Mouse (Mus musculus) heart, embryonic 11.5 days (tissue): Measurements from ENCODE around the gene Mgll. TPM values are rescaled to one million over a fixed set of nuclear protein-coding genes. Genes with fewer than 3 reads are reported as not detected.

Experiments used
- ATAC-seq: fragments of 200-750 bp; cut with Nextera tagmentation; replicated peaks from 2 replicates; pipeline ENCODE4 v1.8.0; 2017; ENCODE audit warnings: moderate library complexity; ENCODE audit not compliant: insufficient number of reproducible peaks, low FRiP score, low TSS enrichment
- H3K27ac ChIP-seq: fragments of 300-500 bp; sonication (generic); 2 replicates; pipeline ENCODE4 v1.5.1; 2014; ENCODE audit warnings: mild to moderate bottlenecking, low read depth, low read length
- H3K27me3 ChIP-seq: fragments of 300-500 bp; sonication (generic); 2 replicates; pipeline ENCODE4 v1.6.1; 2014; ENCODE audit warnings: mild to moderate bottlenecking, low read length, mixed read lengths; ENCODE audit not compliant: control insufficient read depth, insufficient read depth
- H3K36me3 ChIP-seq: fragments of 300-500 bp; sonication (generic); 2 replicates; pipeline ENCODE4 v1.6.1; 2014; ENCODE audit warnings: mild to moderate bottlenecking, low read length, moderate library complexity, mixed read lengths; ENCODE audit not compliant: control insufficient read depth, insufficient read depth
- H3K4me1 ChIP-seq: fragments of 300-500 bp; sonication (generic); 2 replicates; pipeline ENCODE4 v1.6.1; 2014; ENCODE audit warnings: low read length; ENCODE audit not compliant: control insufficient read depth, insufficient read depth
- H3K4me2 ChIP-seq: fragments of 300-500 bp; sonication (generic); 2 replicates; pipeline ENCODE4 v1.6.1; 2014; ENCODE audit warnings: mild to moderate bottlenecking, moderate library complexity
- H3K4me3 ChIP-seq: fragments of 300-500 bp; sonication (generic); 2 replicates; pipeline ENCODE4 v1.5.1; 2014; ENCODE audit warnings: low read depth, low read length
- H3K9ac ChIP-seq: fragments of 300-500 bp; sonication (generic); 2 replicates; pipeline ENCODE4 v1.6.1; 2014; ENCODE audit warnings: mild to moderate bottlenecking, low read depth, low read length, moderate library complexity
- H3K9me3 ChIP-seq: fragments of 300-500 bp; sonication (generic); replicated peaks from 2 replicates; pipeline ENCODE4 v1.6.1; 2016; ENCODE audit warnings: low read length; ENCODE audit not compliant: control insufficient read depth
- WGBS: fragments of 180-500 bp; shearing (Covaris S2); extraction: QIAGEN DNeasy Blood & Tissue Kit; methylation state at CpG from one replicate; pipeline ENCODE4 v1.1.7; 2014; ENCODE audit not compliant: insufficient replicate concordance; 5-methylcytosine and 5-hydroxymethylcytosine counted together
- polyA plus RNA-seq: library from polyadenylated mRNA; unstranded; fragments of >200 nt; fragmentation: Nextera tagmentation; extraction: Ambion mirVana; gene quantifications from 2 replicates; pipeline ENCODE4 v1.2.1, GENCODE M21; 2014

Mgll gene
- polyA plus RNA-seq, 1 experiment from 2014 or later, result 8.6 TPM

DNA sequence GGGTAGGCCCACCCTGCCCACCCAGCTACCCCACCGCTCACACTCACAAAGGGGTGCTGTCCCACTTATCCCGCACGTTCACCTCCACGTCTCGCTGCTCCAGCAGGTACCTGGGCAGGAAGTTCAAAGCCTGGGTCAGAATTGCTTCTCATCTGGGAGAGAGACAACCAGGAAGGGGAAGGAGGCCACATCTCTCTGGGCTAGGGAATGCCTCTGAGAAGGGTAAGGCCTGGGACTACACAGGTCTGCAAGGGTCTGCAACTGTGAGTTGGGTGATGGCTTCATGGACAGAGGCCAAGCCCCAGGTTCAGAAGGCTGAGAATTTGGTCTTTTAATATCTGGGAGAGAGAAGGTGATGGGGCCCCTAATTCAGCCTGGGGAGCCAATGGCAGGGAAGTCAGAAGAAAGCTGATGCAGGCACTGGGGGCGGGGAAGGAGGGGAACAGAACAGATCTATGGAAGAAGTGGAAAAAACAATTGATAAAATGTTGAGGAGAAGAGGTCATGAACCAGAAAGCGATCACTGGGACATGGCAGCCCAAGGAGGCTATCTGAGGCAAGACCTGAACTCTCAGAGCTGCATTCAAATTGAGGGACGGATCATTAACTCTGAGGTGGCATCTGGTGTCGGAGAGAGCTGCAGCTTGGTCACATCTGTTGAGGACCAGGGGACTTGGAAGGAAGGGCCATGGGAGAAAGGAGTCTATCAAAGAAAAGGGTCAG lies 116.7 kb downstream of the Mgll start:
- peak overlapping the region; percentile 91 for H3K9ac ChIP-seq
- 49% methylated on average over 9 of the region's 9 CpGs for WGBS
- H3K4me3 ChIP-seq, result peak overlapping the region; percentile 84
- no peaks in the 10 kb centered on the region for H3K9me3 ChIP-seq
- peak overlapping the region; percentile 84; the same call in 1 of the 2 replicates for H3K27ac ChIP-seq
- H3K36me3 ChIP-seq, result peaks cover 8% of the 10 kb centered on the region; the same call in 1 of the 2 replicates
- no peak for ATAC-seq
- H3K4me2 ChIP-seq, result peak overlapping the region; percentile 85
- no peaks in the 10 kb centered on the region for H3K27me3 ChIP-seq
- peaks cover 12% of the 10 kb centered on the region for H3K4me1 ChIP-seq

DNA sequence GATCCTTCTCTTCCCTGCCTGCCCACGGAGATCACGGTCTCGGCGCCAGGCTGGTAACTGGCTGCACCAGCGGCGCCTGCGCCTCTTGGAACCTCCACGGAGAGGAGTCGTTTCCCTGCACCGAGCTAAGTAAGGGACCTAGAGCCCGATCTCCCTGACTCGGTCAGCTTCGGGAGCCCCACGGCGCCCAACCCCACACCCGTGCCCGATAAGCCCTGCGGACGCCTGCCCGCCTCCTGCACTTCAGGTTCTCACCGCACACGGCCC lies 117.2 kb downstream of the Mgll start:
- peaks cover 12% of the 10 kb centered on the region for H3K4me1 ChIP-seq
- under 1% methylated on average over 22 of the region's 22 CpGs for WGBS
- no peaks in the 10 kb centered on the region for H3K9me3 ChIP-seq
- peak overlapping the region; percentile 85 for H3K4me2 ChIP-seq
- peaks cover 3% of the 10 kb centered on the region; the same call in 1 of the 2 replicates for H3K36me3 ChIP-seq
- H3K27ac ChIP-seq, result peak overlapping the region; percentile 84
- no peak; the same call in 1 of the 2 replicates for ATAC-seq
- H3K4me3 ChIP-seq, result peak overlapping the region; percentile 84
- no peaks in the 10 kb centered on the region for H3K27me3 ChIP-seq
- H3K9ac ChIP-seq, result peak overlapping the region; percentile 91

DNA sequence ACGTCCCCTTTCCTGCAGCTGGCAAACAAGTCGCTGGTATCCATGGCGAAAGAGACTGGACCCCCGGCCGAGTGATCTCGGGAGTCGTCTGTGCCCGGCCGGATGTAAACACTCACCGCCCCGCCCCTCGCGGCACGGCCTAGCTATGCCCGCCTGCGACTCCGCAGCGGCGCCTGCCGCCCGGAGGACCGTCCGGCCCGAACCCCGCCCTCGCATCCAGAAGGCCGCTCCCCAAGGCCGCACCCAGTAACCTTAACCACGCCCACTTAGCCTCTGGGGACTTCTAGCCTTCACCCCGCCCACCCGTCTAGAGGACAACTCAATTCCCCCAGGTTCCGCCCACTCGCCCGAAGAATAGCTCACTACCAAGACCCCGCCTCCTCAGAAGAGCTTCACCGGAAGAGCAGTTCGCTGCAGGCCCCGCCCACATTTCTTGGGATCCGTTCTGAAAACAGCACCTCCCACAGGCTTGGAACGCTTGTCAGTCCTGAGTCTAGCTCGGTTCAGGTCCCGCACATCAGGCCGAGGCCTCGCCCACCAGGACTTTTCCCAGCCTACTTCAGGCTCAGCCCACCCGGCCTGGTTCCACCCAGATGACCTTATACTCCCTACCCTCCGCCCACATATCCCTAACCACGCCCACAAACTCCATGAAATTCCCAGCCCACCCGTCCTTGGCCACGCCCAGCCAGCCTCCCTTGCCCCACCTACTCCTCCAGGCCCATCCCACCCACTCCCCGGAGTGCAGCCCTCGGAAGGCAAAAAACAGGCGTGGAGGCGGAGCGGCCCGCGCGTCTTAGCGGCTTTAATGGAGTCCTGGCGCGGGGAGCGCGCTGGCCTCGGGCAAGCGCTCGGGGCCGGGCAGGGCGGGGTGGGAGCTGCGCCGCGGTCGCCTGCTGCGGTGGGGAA lies 117.8 kb downstream of the Mgll start, which contains the start of gene Abtb1:
Gene Abtb1 (minus strand): TSS at position 204 of the 909 bp plus-strand sequence.
- H3K9ac ChIP-seq, result peak within 1 kb of the TSS; percentile 91
- peak within 1 kb of the TSS; percentile 84 for H3K27ac ChIP-seq
- WGBS, result under 1% methylated on average over 63 of the region's 72 CpGs
- ATAC-seq, result peak; percentile 95
- H3K4me3 ChIP-seq, result peak within 1 kb of the TSS; percentile 84
- H3K27me3 ChIP-seq, result no peaks in the 10 kb centered on the region
- H3K36me3 ChIP-seq, result no peaks in the 10 kb centered on the region
- H3K9me3 ChIP-seq, result no peaks in the 10 kb centered on the region
- peaks cover 12% of the 10 kb centered on the region for H3K4me1 ChIP-seq
- peak within 1 kb of the TSS; percentile 85 for H3K4me2 ChIP-seq

DNA sequence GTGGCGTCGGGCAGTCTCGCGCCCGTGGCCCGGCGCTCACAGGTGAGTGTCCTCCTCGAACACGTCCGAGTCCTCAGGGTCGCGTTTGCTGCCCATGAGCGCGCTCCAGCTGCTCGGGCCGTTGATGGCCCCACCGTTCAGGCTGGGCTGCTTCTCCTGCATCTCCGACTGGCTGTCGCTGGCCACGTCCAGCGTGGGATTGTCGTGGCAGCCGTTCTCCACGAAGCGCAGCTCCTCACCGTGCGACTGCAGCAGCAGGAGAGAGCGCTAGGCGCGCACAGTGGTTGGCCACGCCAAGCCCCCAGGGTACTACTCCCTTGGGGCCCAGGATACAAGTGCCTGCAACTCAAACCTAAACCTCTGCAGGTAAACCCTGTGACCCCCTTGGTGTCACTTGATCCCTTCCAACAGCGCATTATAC lies 118.5 kb downstream of the Mgll start:
- H3K4me3 ChIP-seq, result peak overlapping the region; percentile 84
- H3K4me2 ChIP-seq, result peak overlapping the region; percentile 85
- H3K27me3 ChIP-seq, result no peaks in the 10 kb centered on the region
- no peaks in the 10 kb centered on the region for H3K36me3 ChIP-seq
- peak overlapping the region; percentile 84 for H3K27ac ChIP-seq
- ATAC-seq, result peak; percentile 8; the same call in 1 of the 2 replicates
- peaks cover 12% of the 10 kb centered on the region for H3K4me1 ChIP-seq
- H3K9ac ChIP-seq, result peak overlapping the region; percentile 81
- no peaks in the 10 kb centered on the region for H3K9me3 ChIP-seq
- under 1% methylated on average over 32 of the region's 32 CpGs for WGBS

DNA sequence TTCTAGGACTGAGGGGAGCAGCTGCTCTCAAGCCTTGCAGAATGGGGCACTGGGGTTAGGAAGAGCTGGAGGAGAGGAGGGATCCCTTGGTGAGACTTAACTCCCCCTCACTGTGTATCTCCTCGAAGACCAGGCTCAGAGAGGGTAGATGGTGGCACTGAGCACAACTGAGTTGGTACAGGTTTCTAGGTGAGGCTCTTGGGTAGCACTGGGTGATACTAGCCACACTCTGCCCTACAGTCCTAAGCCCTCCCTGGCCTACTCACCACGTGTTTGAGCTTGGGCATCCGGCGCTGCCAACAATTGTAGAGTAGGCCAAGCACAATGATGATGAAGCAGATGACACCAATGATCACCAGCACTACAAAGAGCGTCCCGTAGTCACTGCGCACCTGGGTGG lies 119.0 kb downstream of the Mgll start:
- ATAC-seq, result no peak
- no peaks in the 10 kb centered on the region for H3K9me3 ChIP-seq
- 0 out of 2 replicates have a peak overlapping the region, but pooled peaks have one; percentile 84 for H3K27ac ChIP-seq
- H3K27me3 ChIP-seq, result no peaks in the 10 kb centered on the region
- no peaks in the 10 kb centered on the region for H3K36me3 ChIP-seq
- H3K4me3 ChIP-seq, result peak overlapping the region; percentile 84
- H3K4me2 ChIP-seq, result peak overlapping the region; percentile 85
- H3K9ac ChIP-seq, result peak overlapping the region; percentile 81
- WGBS, result 68% methylated on average over 7 of the region's 7 CpGs
- H3K4me1 ChIP-seq, result peaks cover 12% of the 10 kb centered on the region

DNA sequence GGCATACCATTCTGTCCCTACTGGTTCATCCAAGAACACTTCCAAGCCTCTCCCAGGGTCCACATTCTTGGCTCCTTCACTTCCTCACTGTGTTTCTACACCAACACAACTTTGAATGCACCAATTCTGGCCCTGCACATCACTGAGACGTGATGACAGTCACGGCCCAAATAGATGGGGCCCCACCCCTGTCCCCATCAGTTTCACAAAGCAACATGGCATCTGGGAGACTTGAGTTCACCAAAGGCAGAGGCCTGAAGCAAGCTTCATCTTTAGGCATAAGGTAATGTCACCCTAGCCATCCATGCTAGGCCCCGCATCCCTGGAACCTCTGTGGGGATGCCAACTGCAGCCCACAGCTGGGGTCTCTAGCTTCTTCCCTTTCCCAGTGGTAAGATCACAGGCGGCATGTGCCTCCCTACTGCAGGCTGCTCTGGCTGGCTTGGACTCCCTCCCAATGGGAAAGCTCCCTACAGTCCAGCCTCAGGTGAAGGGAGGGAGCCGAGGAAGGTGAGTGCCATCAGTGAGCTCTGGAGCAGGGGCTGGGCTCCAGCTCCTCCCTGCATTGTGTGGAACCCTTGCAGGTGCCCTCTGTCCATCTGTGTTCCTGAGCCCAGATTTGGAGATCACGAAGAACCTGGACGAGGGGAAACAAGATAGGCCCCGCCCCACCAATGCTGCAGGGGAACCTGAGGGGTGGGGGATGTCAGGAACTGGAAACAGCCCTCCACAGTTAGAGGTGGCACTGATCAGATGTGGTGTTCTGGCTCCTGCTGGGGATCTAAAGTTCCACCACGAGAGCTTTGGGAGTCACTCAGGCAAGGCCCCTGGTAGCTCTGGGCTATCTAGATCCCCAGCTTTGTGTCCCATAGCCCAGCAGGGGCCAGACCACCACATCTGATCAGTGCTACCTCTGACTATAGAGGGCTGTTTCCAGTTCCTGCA lies 119.8 kb downstream of the Mgll start:
- no peak for ATAC-seq
- Histone ChIP-seq H3K4me3 (no peak overlapping the region), H3K4me1 (peaks cover 12% of the 10 kb centered on the region), H3K9me3 (no peaks in the 10 kb centered on the region), H3K36me3 (no peaks in the 10 kb centered on the region), H3K9ac (no peak overlapping the region), H3K27me3 (no peaks in the 10 kb centered on the region), H3K4me2 (no peak overlapping the region), H3K27ac (no peak overlapping the region)
- WGBS, result 78% methylated on average over 9 of the region's 9 CpGs

DNA sequence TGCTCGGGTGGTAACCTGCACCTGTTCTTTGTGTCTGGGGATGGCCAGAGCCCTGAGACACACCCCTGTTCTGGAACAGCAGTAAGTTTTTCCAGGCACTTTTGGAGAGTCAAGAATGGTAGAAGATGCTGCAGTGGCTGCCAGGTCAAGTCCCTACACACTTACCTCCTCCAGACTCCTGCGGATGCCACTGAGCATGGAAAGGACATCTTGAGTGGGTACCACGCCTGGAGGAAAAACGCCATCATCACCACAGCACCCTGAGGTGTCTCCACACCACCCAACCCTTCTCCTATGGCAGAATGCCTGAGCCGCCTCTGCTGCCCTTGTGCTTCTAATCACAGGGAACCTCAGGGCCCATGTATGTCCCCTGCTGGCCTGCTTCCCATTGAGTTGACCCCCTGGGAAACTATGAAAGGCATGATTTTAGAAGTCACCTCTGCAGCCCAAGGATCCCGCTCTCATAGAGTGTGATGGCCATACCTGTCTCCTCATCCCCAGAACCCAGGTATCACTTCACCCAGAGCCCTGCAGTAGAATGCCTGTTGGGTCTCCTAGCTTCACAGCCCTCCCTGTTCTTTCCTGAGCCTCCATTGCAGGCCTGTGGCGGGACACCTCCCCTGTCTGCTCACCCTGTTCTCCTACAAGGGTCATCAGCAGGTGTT lies 120.8 kb downstream of the Mgll start:
- 82% methylated on average over 7 of the region's 7 CpGs for WGBS
- Histone ChIP-seq H3K4me2 (no peak overlapping the region), H3K4me1 (peaks cover 12% of the 10 kb centered on the region), H3K27me3 (no peaks in the 10 kb centered on the region), H3K9me3 (no peaks in the 10 kb centered on the region), H3K4me3 (no peak overlapping the region), H3K27ac (no peak overlapping the region), H3K36me3 (no peaks in the 10 kb centered on the region), H3K9ac (no peak overlapping the region)
- no peak for ATAC-seq
